Mouse (Mus musculus) kidney, embryonic 16.5 days (tissue): Measurements from ENCODE around the gene Gm6169. TPM values are rescaled to one million over a fixed set of nuclear protein-coding genes. Genes with fewer than 3 reads are reported as not detected.

Source experiments
- ATAC-seq: fragments of 200-750 bp; cut with Nextera tagmentation; 2 replicates; pipeline ENCODE4 v1.8.0; 2017; ENCODE audit warnings: moderate TSS enrichment; ENCODE audit not compliant: low FRiP score, low TSS enrichment
- H3K27ac ChIP-seq: fragments of 300-500 bp; sonication (generic); 2 replicates; pipeline ENCODE4 v1.5.1; 2014; ENCODE audit warnings: low read length
- H3K27me3 ChIP-seq: fragments of 300-500 bp; sonication (generic); 2 replicates; pipeline ENCODE4 v1.6.1; 2014; ENCODE audit warnings: low read length, control low read depth, mixed read lengths; ENCODE audit not compliant: insufficient read depth
- H3K36me3 ChIP-seq: fragments of 300-500 bp; sonication (generic); 2 replicates; pipeline ENCODE4 v1.6.1; 2014; ENCODE audit warnings: low read length, control low read depth, mixed read lengths; ENCODE audit not compliant: insufficient read depth
- H3K4me1 ChIP-seq: fragments of 300-500 bp; sonication (generic); 2 replicates; pipeline ENCODE4 v1.6.1; 2014; ENCODE audit warnings: low read length, control low read depth, mixed read lengths; ENCODE audit not compliant: insufficient read depth
- H3K4me2 ChIP-seq: fragments of 300-500 bp; sonication (generic); replicated peaks from 2 replicates; pipeline ENCODE4 v1.6.1; 2014; ENCODE audit warnings: low read depth, low read length
- H3K4me3 ChIP-seq: fragments of 300-500 bp; sonication (generic); 2 replicates; pipeline ENCODE4 v1.5.1; 2014; ENCODE audit warnings: mild to moderate bottlenecking, low read length
- H3K9ac ChIP-seq: fragments of 300-500 bp; sonication (generic); replicated peaks from 2 replicates; pipeline ENCODE4 v1.6.1; 2014; ENCODE audit warnings: low read length
- H3K9me3 ChIP-seq: fragments of 300-500 bp; sonication (generic); 2 replicates; pipeline ENCODE4 v1.6.1; 2016; ENCODE audit warnings: low read length, control low read depth
- WGBS: fragments of 180-500 bp; shearing (Covaris S2); extraction: QIAGEN DNeasy Blood & Tissue Kit; methylation state at CpG from one replicate; pipeline ENCODE4 v1.1.7; 2014; 5-methylcytosine and 5-hydroxymethylcytosine counted together
- polyA plus RNA-seq: library from polyadenylated mRNA; unstranded; fragments of >200 nt; fragmentation: Nextera tagmentation; extraction: Ambion mirVana; gene quantifications from 2 replicates; pipeline ENCODE4 v1.2.1, GENCODE M21; 2015

Gene Gm6169
- polyA plus RNA-seq, 1 experiment from 2014 or later = 3.4 TPM

DNA sequence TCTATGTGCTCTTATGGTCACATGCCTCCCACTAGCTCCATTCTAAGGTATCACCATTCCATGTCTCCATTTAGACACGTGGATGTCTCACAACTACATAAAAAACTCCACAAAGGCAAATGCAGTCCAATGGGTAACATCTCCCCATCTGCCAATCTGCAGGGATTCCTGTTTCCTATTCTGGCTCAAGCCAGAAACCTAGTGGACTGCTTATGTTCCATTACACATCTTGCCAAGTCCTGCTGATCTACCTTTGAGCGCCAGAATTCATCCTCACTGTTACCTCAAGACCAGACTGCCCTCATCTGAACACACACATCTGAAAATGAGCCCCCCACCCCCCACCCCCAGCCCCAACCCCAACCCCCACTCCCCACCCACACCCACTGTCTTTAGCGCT, 36.9 kb downstream of the Gm6169 start:
- Histone ChIP-seq H3K27me3 (no peaks in the 10 kb centered on the region), H3K4me2 (no peak overlapping the region), H3K9me3 (0 out of 2 replicates have a peak, but pooled peaks cover 3% of the 10 kb centered on the region), H3K9ac (no peak overlapping the region), H3K36me3 (no peaks in the 10 kb centered on the region), H3K4me3 (no peak overlapping the region), H3K27ac (no peak overlapping the region), H3K4me1 (0 out of 2 replicates have a peak, but pooled peaks cover 3% of the 10 kb centered on the region)
- ATAC-seq = no peak
- WGBS = 94% methylated on average over 3 of the region's 3 CpGs

DNA sequence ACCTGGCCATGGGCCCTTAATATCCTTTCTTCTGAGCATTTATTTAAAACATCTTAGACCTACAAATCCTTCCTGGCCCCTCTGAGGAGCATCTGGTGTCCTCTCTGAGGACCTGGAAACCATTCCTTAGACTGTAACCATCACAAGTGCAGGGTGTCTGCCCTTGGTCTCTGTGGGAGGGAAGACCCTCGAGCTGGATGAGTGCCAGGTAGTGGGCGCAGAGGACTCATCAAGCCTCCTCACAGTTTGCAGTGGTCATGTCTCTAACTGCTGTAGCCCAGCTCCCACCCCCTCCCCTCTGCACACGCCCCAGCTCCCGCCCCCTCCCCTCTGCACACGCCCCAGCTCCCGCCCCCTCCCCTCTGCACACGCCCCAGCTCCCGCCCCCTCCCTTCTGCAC, 38.7 kb downstream of the Gm6169 start:
- Histone ChIP-seq H3K36me3 (no peaks in the 10 kb centered on the region), H3K9ac (no peak overlapping the region), H3K9me3 (no peaks in the 10 kb centered on the region), H3K4me1 (0 out of 2 replicates have a peak, but pooled peaks cover 3% of the 10 kb centered on the region), H3K27ac (no peak overlapping the region), H3K4me3 (no peak overlapping the region), H3K27me3 (no peaks in the 10 kb centered on the region), H3K4me2 (no peak overlapping the region)
- 76% methylated on average over 2 of the region's 8 CpGs for WGBS
- ATAC-seq = no peak; the same call in 1 of the 2 replicates

DNA sequence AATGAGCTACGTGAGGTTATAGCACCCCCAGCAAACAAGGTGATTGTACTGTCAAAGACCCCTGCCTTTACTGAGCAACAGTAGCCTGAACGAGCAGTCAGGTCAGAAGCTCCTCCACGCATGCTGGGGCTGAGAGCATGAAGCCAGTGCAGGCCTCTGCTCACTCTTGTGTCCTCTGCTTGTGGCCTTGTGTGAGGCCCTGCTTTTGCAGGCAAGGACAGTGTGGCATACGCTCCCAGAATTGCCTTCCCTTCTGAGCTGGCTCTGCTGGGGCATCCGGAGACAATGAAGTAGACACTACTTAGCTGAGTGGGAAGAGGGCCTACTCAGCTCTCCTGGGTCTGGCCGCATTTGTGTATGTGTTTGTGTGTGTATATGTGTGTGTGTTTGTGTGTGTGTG, 39.3 kb downstream of the Gm6169 start:
- H3K27me3 ChIP-seq = no peaks in the 10 kb centered on the region
- no peak overlapping the region for H3K4me2 ChIP-seq
- no peak overlapping the region for H3K27ac ChIP-seq
- no peaks in the 10 kb centered on the region for H3K9me3 ChIP-seq
- H3K4me1 ChIP-seq = 0 out of 2 replicates have a peak, but pooled peaks cover 3% of the 10 kb centered on the region
- no peak overlapping the region for H3K4me3 ChIP-seq
- WGBS = 92% methylated on average over 6 of the region's 6 CpGs
- H3K36me3 ChIP-seq = no peaks in the 10 kb centered on the region
- H3K9ac ChIP-seq = no peak overlapping the region
- ATAC-seq = no peak

DNA sequence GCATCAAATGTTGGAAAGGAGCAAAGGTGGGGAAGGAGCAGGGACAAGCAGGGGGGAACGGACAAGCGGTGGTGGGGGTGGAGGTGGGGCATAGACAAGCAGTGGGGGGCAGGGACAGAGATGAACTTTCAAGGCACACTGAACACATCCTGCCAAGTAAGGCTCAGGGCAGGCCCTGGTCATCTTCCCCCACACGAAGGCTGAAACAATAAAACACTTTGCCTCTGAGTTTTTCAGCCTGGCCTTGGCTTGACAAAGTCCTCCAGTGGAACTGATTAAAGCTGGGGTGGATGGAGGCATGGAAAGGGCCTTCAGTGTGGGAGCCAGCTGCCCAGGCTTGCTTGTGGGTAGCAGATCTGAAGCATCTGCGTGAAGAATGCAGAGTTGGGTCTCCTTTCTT, 41.2 kb downstream of the Gm6169 start:
- no peaks in the 10 kb centered on the region for H3K27me3 ChIP-seq
- no peak for ATAC-seq
- 34% methylated on average over 4 of the region's 4 CpGs for WGBS
- no peak overlapping the region for H3K4me3 ChIP-seq
- H3K4me2 ChIP-seq = no peak overlapping the region
- H3K9ac ChIP-seq = no peak overlapping the region
- H3K27ac ChIP-seq = no peak overlapping the region
- H3K36me3 ChIP-seq = no peaks in the 10 kb centered on the region
- H3K4me1 ChIP-seq = no peaks in the 10 kb centered on the region
- H3K9me3 ChIP-seq = no peaks in the 10 kb centered on the region

DNA sequence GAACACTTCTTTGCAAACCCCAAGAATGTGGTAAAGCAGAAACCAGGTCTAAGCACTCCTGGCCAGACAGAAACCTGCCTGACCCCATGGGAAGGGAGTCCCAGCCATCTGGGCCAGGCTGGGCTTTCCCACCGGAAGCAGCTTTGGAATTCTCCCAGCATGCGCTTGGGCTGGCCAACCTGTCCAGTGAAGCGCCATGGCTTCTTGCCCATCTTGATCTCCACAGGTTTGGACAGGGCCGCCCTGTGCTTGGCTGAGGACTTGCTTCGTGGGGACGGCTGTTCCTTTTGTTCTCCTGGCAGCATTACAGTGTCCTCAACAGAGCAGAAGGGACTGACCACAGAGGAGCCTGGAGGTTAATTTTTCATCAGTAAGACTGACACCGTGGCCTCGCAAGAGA, 45.2 kb downstream of the Gm6169 start:
- H3K36me3 ChIP-seq = no peaks in the 10 kb centered on the region
- H3K9me3 ChIP-seq = no peaks in the 10 kb centered on the region
- no peak overlapping the region for H3K4me2 ChIP-seq
- ATAC-seq = no peak
- H3K27ac ChIP-seq = no peak overlapping the region
- H3K27me3 ChIP-seq = no peaks in the 10 kb centered on the region
- H3K9ac ChIP-seq = no peak overlapping the region
- 68% methylated on average over 8 of the region's 8 CpGs for WGBS
- H3K4me1 ChIP-seq = no peaks in the 10 kb centered on the region
- H3K4me3 ChIP-seq = no peak overlapping the region

DNA sequence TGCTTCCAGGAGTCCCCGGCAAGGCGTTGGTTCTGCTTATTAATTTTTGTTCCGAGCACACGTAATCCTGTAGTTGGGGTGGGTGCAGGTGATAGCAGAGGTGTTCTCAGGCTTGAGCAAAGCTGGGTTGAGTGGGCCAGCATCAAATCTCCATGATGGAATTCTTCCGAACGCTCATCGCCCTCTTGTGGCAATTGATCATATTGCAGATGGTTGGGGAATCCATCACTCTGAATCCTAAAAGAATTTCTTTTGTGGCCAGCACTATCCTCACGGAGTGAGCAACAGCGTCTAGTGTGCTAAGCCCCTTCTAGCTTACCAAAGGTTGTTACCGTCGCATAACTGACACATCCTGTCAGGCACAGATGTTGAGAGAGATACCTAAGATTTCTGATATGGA, 46.4 kb downstream of the Gm6169 start:
- Histone ChIP-seq H3K4me2 (no peak overlapping the region), H3K4me1 (no peaks in the 10 kb centered on the region), H3K4me3 (no peak overlapping the region), H3K9ac (no peak overlapping the region), H3K9me3 (no peaks in the 10 kb centered on the region), H3K27ac (no peak overlapping the region), H3K36me3 (no peaks in the 10 kb centered on the region), H3K27me3 (no peaks in the 10 kb centered on the region)
- no peak for ATAC-seq
- 16% methylated on average over 11 of the region's 11 CpGs for WGBS

DNA sequence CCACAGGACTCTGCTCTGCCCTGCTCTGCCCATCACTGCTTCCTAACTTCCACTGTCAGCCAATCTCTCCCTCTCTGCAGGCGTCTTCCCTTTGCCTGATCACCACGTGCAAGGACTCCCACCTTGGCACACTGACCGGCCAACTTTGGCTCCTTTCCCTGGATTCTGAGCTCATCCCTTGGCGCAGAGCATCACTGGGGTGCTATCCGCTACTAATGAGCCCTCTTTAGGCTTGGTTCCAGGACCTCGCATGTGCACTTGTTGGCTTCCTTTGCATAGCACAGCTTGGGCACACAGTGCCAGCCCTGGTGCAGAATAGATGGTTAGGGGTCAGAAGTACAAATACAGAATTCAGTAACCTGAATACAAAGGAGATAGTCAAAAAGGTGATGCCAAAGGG, 47.9 kb downstream of the Gm6169 start:
- no peak overlapping the region for H3K9ac ChIP-seq
- no peaks in the 10 kb centered on the region for H3K36me3 ChIP-seq
- H3K27me3 ChIP-seq = no peaks in the 10 kb centered on the region
- no peaks in the 10 kb centered on the region for H3K4me1 ChIP-seq
- no peak overlapping the region for H3K4me3 ChIP-seq
- H3K27ac ChIP-seq = no peak overlapping the region
- 78% methylated on average over 6 of the region's 6 CpGs for WGBS
- H3K4me2 ChIP-seq = no peak overlapping the region
- no peak for ATAC-seq
- no peaks in the 10 kb centered on the region for H3K9me3 ChIP-seq

Other genes with a start within 250 kb of the Gm6169 start
- gene Gcnt4, start 174.5 kb downstream of the Gm6169 start, polyA plus RNA-seq = 1.7 and 1.8 TPM in 2 replicates
- not detected in 2 replicates for gene 1700029F12Rik, start 64.9 kb downstream of the Gm6169 start, polyA plus RNA-seq
- 2.3 and 2.4 TPM in 2 replicates for gene Fam169a, start 32.0 kb downstream of the Gm6169 start, polyA plus RNA-seq
- gene Gfm2, start 38.7 kb upstream of the Gm6169 start, polyA plus RNA-seq = 33.5 and 39.2 TPM in 2 replicates
- 48.8 and 55.4 TPM in 2 replicates for gene Nsa2, start 38.7 kb upstream of the Gm6169 start, polyA plus RNA-seq
- 40.3 and 44.6 TPM in 2 replicates for gene Hexb, start 99.1 kb upstream of the Gm6169 start, polyA plus RNA-seq
- gene Enc1, start 141.9 kb upstream of the Gm6169 start, polyA plus RNA-seq = 13.7 and 14.3 TPM in 2 replicates